Mouse (Mus musculus) liver, embryonic 14.5 days (tissue): ENCODE measurements around the gene Fam83d. TPM values are rescaled to one million over a fixed set of nuclear protein-coding genes. Genes with fewer than 3 reads are reported as not detected.

Experiments used
- ATAC-seq: fragments of 200-750 bp; cut with Nextera tagmentation; 2 replicates; pipeline ENCODE4 v1.8.0; 2017; ENCODE audit warnings: moderate number of reproducible peaks, mild to moderate bottlenecking, moderate library complexity; ENCODE audit not compliant: insufficient read depth
- DNase-seq, 3 experiments: peaks; one replicate each; pipeline ENCODE4 v3.0.0-alpha.2; 2012 to 2013; ENCODE audit warnings: low read depth in 3 of 3, low spot score in 3 of 3
- H3K27ac ChIP-seq: fragments of 300-500 bp; sonication (generic); 2 replicates; pipeline ENCODE4 v1.5.1; 2014; ENCODE audit warnings: moderate library complexity, mild to moderate bottlenecking, control low read depth, inconsistent platforms
- H3K27me3 ChIP-seq: fragments of 300-500 bp; sonication (generic); 2 replicates; pipeline ENCODE4 v1.6.1; 2014; ENCODE audit warnings: mild to moderate bottlenecking, low read length, moderate library complexity; ENCODE audit not compliant: control insufficient read depth, insufficient read depth
- H3K36me3 ChIP-seq: fragments of 300-500 bp; sonication (generic); replicated peaks from 2 replicates; pipeline ENCODE4 v1.6.1; 2014; ENCODE audit warnings: low read depth; ENCODE audit not compliant: control insufficient read depth, insufficient read depth
- H3K4me1 ChIP-seq, 2 experiments: fragments of 200-500 bp in 1 of 2; fragments of 300-500 bp in 1 of 2; sonication (generic) in 1 of 2; replicated peaks; 2 replicates each; pipeline ENCODE4 v1.6.1; 2012 to 2014; ENCODE audit warnings: antibody characterized with exemption in 1 of 2, inconsistent platforms in 1 of 2, low read length in 1 of 2; ENCODE audit not compliant: control insufficient read depth in 2 of 2, insufficient read depth in 2 of 2
- H3K4me2 ChIP-seq: fragments of 300-500 bp; sonication (generic); 2 replicates; pipeline ENCODE4 v1.6.1; 2014; ENCODE audit warnings: low read depth, mild to moderate bottlenecking, control low read depth, moderate library complexity
- H3K4me3 ChIP-seq, 2 experiments: fragments of 200-500 bp in 1 of 2; fragments of 300-500 bp in 1 of 2; sonication (generic) in 1 of 2; 2 replicates each; pipeline ENCODE4 v1.5.1; 2012 to 2014; ENCODE audit warnings: low read depth in 2 of 2, low read length in 2 of 2, mild to moderate bottlenecking in 2 of 2, control low read depth in 1 of 2, inconsistent platforms in 1 of 2, moderate library complexity in 1 of 2; ENCODE audit not compliant: insufficient read depth in 1 of 2
- H3K9ac ChIP-seq: fragments of 300-500 bp; sonication (generic); replicated peaks from 2 replicates; pipeline ENCODE4 v1.6.1; 2014; ENCODE audit warnings: mild to moderate bottlenecking, control low read depth, moderate library complexity
- H3K9me3 ChIP-seq: fragments of 300-500 bp; sonication (generic); 2 replicates; pipeline ENCODE4 v1.6.1; 2016; ENCODE audit warnings: low read length, mixed read lengths; ENCODE audit not compliant: control insufficient read depth
- CTCF ChIP-seq: IDR thresholded peaks from 2 replicates; pipeline ENCODE4 v1.5.1; 2016; ENCODE audit warnings: antibody characterized with exemption, low read depth, control low read depth
- EP300 ChIP-seq: IDR thresholded peaks from 2 replicates; pipeline ENCODE4 v1.6.1; 2016; ENCODE audit warnings: antibody characterized with exemption, low read depth
- WGBS: fragments of 180-500 bp; shearing (Covaris S2); extraction: QIAGEN DNeasy Blood & Tissue Kit; methylation state at CpG from one replicate; pipeline ENCODE4 v1.1.7; 2014; ENCODE audit not compliant: insufficient replicate concordance; 5-methylcytosine and 5-hydroxymethylcytosine counted together
- polyA plus RNA-seq, 2 experiments: library from polyadenylated mRNA; depleted of rRNA in 1 of 2; stranded (reverse) in 1 of 2; unstranded in 1 of 2; fragments of >200 nt; fragmentation: Nextera tagmentation in 1 of 2; extraction: Ambion mirVana in 1 of 2; gene quantifications; 2 replicates each; pipeline versions ENCODE4 v1.2.1 to v1.2.3; 2012 to 2014

The Fam83d gene
- polyA plus RNA-seq, 2 experiments: 11.2 to 11.6 TPM

DNA sequence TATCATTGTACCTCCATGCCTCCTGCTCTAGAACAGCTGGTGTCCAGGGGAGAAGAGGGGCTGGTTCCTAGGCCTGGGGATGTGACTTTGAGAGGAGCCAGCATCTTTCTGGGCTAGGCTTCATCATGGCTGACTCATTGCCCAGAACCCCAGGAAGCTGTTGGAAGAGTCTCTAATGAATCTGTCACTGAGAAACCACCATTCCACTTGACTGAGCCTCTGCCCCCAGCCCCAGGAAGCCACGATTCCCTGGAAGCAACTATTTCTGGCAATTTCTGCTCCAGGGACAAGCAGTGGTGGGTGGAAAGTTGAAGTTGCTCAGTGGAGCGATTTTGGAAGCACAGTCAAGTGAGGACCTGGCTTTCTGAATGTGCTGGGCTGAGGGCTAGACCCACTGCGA, 37.0 kb upstream of the Fam83d start:
- no peak for TF ChIP-seq CTCF
- no peak for TF ChIP-seq EP300
- Histone ChIP-seq H3K4me3 (no peak overlapping the region), H3K9me3 (no peaks in the 10 kb centered on the region), H3K27me3 (no peaks in the 10 kb centered on the region), H3K27ac (no peak overlapping the region), H3K36me3 (no peaks in the 10 kb centered on the region), H3K4me1 (no peaks in the 10 kb centered on the region), H3K9ac (no peak overlapping the region), H3K4me2 (no peak overlapping the region)
- 43% methylated on average over 3 of the region's 3 CpGs for WGBS
- DNase-seq (no peak), ATAC-seq (no peak)

DNA sequence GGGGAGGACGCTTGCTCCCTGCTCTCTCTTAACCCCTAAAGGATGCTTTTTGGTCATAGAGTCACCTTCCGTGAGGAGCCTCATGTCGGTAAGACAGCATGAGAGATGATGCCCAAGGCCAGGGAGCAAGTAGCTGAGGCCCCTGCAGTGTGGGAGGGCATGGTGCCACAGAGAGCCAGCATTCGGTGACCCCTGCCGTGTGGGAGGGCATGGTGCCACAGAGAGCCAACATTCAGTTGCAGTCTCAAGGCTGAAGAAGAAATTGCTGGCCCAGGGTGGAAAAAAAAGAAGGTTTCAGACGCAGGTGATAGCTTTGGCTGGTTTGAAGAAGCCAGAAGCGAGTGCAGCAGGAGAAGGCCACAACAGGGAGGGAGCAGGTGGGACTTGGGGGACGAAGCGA, 35.4 kb upstream of the Fam83d start:
- WGBS: 65% methylated on average over 9 of the region's 9 CpGs
- TF ChIP-seq EP300 (no peak), CTCF (no peak)
- ATAC-seq: no peak

DNA sequence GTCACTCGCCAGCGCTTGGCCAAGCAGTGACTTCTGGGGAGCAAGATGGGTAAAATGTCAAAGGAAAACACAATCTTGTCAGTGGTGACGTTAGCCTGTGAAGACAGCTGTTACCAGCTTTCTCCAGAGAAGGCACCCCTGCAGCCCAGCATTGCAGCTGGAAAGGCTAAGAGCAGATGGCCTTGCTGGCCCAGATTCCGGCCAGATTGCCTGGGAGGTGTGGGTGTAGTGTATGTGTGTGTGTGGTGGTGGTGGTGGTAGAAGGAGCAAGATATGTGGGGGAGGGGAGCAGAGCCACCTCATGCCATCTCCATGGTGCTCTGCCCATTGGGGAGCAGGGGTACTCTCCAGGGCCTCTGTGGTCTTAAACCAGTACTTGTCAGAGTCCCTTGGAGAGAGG, 34.8 kb upstream of the Fam83d start:
- TF ChIP-seq EP300 (no peak), CTCF (no peak)
- H3K9me3 ChIP-seq: no peaks in the 10 kb centered on the region
- DNase-seq (no peak), ATAC-seq (no peak)
- no peak overlapping the region for H3K4me2 ChIP-seq
- H3K4me3 ChIP-seq: no peak overlapping the region
- no peaks in the 10 kb centered on the region for H3K36me3 ChIP-seq
- H3K27ac ChIP-seq: no peak overlapping the region
- WGBS: 61% methylated on average over 4 of the region's 4 CpGs
- H3K4me1 ChIP-seq: no peaks in the 10 kb centered on the region
- no peaks in the 10 kb centered on the region for H3K27me3 ChIP-seq
- no peak overlapping the region for H3K9ac ChIP-seq

More for the DNA sequence above, 35.4 kb upstream of the Fam83d start:
- DNase-seq: no peak
- H3K4me3 ChIP-seq: no peak overlapping the region
- no peak overlapping the region for H3K4me2 ChIP-seq
- H3K27me3 ChIP-seq: no peaks in the 10 kb centered on the region
- no peaks in the 10 kb centered on the region for H3K9me3 ChIP-seq
- H3K9ac ChIP-seq: no peak overlapping the region
- H3K27ac ChIP-seq: no peak overlapping the region
- no peaks in the 10 kb centered on the region for H3K4me1 ChIP-seq
- H3K36me3 ChIP-seq: no peaks in the 10 kb centered on the region

DNA sequence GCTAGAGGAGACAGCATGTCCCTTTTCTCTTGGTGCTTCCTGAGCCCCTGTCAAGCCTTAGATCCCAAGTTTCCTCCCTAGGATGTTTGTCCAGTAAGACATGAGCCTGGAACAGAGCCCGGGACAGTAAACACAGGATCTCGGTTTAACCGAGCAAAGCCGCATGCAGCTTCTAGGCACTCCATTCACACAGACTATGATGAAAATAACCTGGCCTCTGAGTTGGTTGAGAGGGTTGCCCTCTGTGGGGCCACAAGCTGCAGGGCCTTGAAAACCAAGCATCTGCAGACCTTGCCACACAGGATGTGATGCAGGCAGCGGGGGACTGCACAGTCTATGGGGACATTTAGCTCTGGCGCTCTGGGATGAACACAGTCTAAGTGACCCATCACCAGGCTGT, 34.0 kb upstream of the Fam83d start:
- Histone ChIP-seq H3K4me2 (no peak overlapping the region), H3K27me3 (no peaks in the 10 kb centered on the region), H3K9ac (no peak overlapping the region), H3K36me3 (no peaks in the 10 kb centered on the region), H3K9me3 (no peaks in the 10 kb centered on the region), H3K4me3 (no peak overlapping the region), H3K4me1 (no peaks in the 10 kb centered on the region), H3K27ac (no peak overlapping the region)
- ATAC-seq: no peak
- no peak for DNase-seq
- no peak for TF ChIP-seq EP300
- no peak for TF ChIP-seq CTCF
- WGBS: 53% methylated on average over 6 of the region's 6 CpGs

DNA sequence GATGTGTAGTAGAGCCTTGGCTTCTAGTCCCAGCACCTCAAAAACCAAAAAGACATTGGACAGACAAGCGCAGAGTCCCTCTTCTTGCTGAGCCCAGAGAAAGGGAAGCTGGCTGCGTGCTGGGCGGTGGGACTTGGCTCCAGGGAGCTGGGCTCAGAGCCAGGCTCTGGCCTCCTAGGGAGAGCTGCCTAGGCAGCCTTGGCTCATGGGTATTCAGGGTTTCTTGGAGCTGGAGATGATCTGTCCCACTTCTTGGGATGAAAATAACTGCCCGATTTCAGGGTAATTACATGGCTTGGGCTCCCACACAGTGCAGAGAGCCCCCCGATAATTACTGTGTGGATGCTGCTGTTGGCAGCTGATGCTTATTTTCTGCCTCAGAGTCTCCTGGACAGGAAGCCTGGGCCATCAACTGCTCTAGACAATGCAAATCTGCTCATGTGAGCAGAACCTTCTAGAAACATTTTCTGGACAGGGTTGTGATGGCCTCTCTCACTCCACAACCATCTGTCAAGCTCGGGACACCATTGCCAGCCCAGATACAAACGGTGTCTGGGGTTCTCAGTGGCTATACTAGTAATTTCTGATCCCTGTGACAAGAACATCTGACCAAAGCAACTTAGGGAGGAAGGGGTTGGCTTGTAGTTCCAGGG, 33.3 kb upstream of the Fam83d start:
- Histone ChIP-seq H3K36me3 (no peaks in the 10 kb centered on the region), H3K9ac (no peak overlapping the region), H3K4me1 (no peaks in the 10 kb centered on the region), H3K4me2 (no peak overlapping the region), H3K9me3 (no peaks in the 10 kb centered on the region), H3K4me3 (no peak overlapping the region), H3K27me3 (no peaks in the 10 kb centered on the region), H3K27ac (no peak overlapping the region)
- 62% methylated on average over 7 of the region's 7 CpGs for WGBS
- ATAC-seq: no peak
- no peak for TF ChIP-seq CTCF
- no peak for TF ChIP-seq EP300
- DNase-seq: no peak
